Mouse (Mus musculus): ENCODE measurements around the gene Sirpa. TPM values are rescaled to one million over a fixed set of nuclear protein-coding genes. Genes with fewer than 3 reads are reported as not detected.

Gene Sirpa
- polyA plus RNA-seq, 1 experiment from 2014 or later: 12.8 TPM

GRCm38 (mm10) chr2:129569120-129569519 is 23.5 kb upstream of the Sirpa start:
- 69% methylated on average over 7 of the region's 7 CpGs for WGBS
- no peak overlapping the region for H3K27ac ChIP-seq
- DNase-seq (ENCODE audit: low spot score): no peak
- no peaks in the 10 kb centered on the region for H3K36me3 ChIP-seq
- no peaks in the 10 kb centered on the region for H3K9me3 ChIP-seq
- peaks cover 7% of the 10 kb centered on the region for H3K4me1 ChIP-seq
- peaks cover 48% of the 10 kb centered on the region for H3K27me3 ChIP-seq (ENCODE audit: insufficient read depth, poor library complexity, severe bottlenecking)
- no peak overlapping the region for H3K4me3 ChIP-seq

DNA sequence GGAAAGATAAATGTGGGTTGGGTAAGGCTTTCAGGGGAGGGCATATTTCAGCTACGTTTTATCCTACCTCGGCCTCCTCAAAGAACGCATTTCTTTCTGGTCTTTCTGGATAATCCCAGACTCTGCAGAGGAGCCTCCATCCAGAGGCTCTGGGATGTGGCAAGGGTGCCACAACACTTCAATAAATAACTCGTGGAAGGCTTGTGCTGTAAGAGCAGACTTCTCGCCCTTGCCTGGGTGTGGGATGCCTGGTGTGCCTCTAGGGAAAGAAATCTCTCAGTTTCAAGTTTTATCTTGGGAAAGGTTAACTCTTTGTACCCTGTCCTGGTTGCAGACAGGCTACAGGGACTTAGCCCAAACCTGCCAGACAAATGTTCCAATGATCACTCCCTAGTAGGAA is 23.1 kb upstream of the Sirpa start:
- Histone ChIP-seq H3K27me3 (ENCODE audit: insufficient read depth, poor library complexity, severe bottlenecking) (peaks cover 52% of the 10 kb centered on the region), H3K9me3 (no peaks in the 10 kb centered on the region), H3K4me1 (peaks cover 11% of the 10 kb centered on the region), H3K36me3 (no peaks in the 10 kb centered on the region), H3K27ac (no peak overlapping the region), H3K4me3 (no peak overlapping the region)
- no peak for DNase-seq (ENCODE audit: low spot score)
- 55% methylated on average over 5 of the region's 5 CpGs for WGBS

- H3K4me3 ChIP-seq: peak overlapping the region; percentile 44
- WGBS: 15% methylated on average over 4 of the region's 4 CpGs
- H3K9me3 ChIP-seq: no peaks in the 10 kb centered on the region
- peaks cover 13% of the 10 kb centered on the region for H3K4me1 ChIP-seq
- H3K27ac ChIP-seq: no peak overlapping the region
- H3K27me3 ChIP-seq (ENCODE audit: insufficient read depth, poor library complexity, severe bottlenecking): peaks cover 78% of the 10 kb centered on the region
- H3K36me3 ChIP-seq: no peaks in the 10 kb centered on the region
- no peak for DNase-seq (ENCODE audit: low spot score)
These were observed 18.8 kb upstream of the Sirpa start for GRCm38 (mm10) chr2:129573701-129574273.

DNA sequence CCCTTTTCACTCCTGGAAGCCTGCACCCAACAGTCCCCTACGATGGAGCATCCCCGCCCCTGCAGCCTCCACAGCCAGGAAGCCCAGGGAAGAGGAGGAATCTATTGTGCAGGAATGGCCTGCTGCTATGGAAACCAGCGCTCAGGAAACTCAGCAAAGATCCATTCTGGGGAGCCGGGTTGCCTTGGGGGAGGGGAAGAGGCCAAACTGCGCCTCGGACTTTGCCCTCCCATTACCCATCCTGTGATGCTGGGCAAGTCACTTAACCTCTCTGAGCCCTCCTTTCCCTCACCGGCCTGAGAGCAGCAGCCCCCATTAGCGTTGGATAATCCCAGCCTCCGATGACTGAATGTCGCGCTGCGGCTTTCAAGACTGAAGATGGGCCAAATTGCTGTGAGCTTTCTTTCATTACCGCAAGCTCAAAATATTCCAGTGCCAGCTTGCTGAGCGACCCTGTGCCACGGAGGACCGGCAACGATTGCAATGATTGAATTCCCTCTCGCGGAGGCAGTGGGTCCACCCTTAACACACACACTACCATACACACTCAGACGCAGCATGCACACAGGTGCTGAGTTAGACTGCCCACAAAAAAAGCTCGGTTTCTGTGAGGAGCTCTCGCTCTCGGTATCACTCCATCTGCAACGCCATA is 18.1 kb upstream of the Sirpa start:
- Histone ChIP-seq H3K4me1 (peaks cover 19% of the 10 kb centered on the region), H3K9me3 (no peaks in the 10 kb centered on the region), H3K36me3 (no peaks in the 10 kb centered on the region), H3K27ac (no peak overlapping the region), H3K4me3 (peak overlapping the region; percentile 44), H3K27me3 (ENCODE audit: insufficient read depth, poor library complexity, severe bottlenecking) (peaks cover 73% of the 10 kb centered on the region)
- WGBS: 14% methylated on average over 24 of the region's 24 CpGs
- no peak for DNase-seq (ENCODE audit: low spot score)

DNA sequence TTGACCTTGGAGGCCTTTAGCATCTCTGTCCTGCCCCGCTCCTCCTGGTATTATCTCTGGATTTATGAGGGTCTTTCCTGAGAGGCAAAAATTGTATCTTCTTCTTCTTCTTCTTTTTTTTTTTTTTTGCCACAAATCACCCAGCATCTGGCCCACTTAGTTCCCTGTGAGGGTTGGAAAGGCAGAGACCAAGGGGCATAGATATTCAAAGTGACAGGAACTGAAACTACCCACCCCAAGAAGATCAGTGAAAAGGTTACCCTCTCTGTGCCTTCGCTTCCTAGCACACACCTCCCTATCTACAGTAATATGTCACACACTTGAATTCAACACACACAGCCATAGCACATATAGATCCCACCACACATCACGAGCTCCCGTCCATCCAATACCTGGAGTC is 17.5 kb upstream of the Sirpa start:
- H3K27me3 ChIP-seq (ENCODE audit: insufficient read depth, poor library complexity, severe bottlenecking): peaks cover 70% of the 10 kb centered on the region

DNA sequence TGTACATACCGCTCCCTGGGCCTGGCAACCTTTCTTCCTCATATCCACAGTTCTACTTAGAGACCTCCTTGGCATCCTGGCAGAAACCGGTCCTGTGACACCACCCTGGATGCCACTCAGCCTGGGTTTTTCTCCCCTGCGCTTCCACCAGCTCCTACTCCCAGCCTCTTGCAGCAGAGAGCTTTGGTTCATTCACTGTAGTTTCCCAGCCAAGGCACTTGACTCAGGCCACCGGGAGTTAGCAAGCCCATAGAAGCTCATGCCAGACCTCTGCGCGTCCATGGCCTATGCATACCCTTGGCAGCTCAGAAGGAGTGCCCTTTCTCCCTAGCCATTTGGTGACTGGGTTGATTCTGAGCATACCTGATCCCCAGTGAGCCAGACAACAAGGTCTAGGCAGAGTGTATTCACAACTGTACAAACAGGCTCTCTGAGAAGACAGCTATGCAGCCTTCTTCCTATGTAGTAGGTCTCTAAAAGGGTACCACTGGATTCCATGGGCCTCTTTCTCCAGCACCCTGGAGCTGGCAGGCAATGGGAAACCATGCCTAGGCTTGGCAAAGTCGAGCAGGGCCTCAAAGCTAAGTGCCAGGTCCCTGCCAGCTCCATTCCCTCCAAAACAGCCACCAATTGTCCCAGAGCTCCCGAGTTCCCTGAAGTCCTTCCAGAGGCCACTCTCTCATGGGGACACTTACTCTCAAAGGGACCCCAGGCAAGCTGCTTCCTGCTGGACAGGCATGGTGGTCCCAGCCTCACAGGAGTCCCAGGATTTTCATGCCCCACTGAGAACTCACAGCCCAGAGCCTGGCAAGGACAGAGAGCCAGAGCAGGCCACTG is 15.8 kb upstream of the Sirpa start:
- WGBS: 86% methylated on average over 8 of the region's 8 CpGs
- Histone ChIP-seq H3K36me3 (no peaks in the 10 kb centered on the region), H3K27ac (no peak overlapping the region), H3K9me3 (no peaks in the 10 kb centered on the region), H3K27me3 (ENCODE audit: insufficient read depth, poor library complexity, severe bottlenecking) (peaks cover 60% of the 10 kb centered on the region), H3K4me1 (peaks cover 19% of the 10 kb centered on the region), H3K4me3 (no peak overlapping the region)
- no peak for DNase-seq (ENCODE audit: low spot score)

More for the DNA sequence above, 17.5 kb upstream of the Sirpa start:
- Histone ChIP-seq H3K27ac (no peak overlapping the region), H3K4me1 (peaks cover 19% of the 10 kb centered on the region), H3K9me3 (no peaks in the 10 kb centered on the region), H3K4me3 (no peak overlapping the region), H3K36me3 (no peaks in the 10 kb centered on the region)
- WGBS: 90% methylated on average over 4 of the region's 4 CpGs
- no peak for DNase-seq (ENCODE audit: low spot score)

- no peak overlapping the region for H3K4me3 ChIP-seq
- DNase-seq (ENCODE audit: low spot score): no peak
- H3K27ac ChIP-seq: no peak overlapping the region
- H3K9me3 ChIP-seq: no peaks in the 10 kb centered on the region
- H3K36me3 ChIP-seq: no peaks in the 10 kb centered on the region
- WGBS: 82% methylated on average over 4 of the region's 4 CpGs
- H3K27me3 ChIP-seq (ENCODE audit: insufficient read depth, poor library complexity, severe bottlenecking): peaks cover 23% of the 10 kb centered on the region
- H3K4me1 ChIP-seq: peaks cover 11% of the 10 kb centered on the region
These were observed 12.0 kb upstream of the Sirpa start for GRCm38 (mm10) chr2:129580656-129581055.

DNA sequence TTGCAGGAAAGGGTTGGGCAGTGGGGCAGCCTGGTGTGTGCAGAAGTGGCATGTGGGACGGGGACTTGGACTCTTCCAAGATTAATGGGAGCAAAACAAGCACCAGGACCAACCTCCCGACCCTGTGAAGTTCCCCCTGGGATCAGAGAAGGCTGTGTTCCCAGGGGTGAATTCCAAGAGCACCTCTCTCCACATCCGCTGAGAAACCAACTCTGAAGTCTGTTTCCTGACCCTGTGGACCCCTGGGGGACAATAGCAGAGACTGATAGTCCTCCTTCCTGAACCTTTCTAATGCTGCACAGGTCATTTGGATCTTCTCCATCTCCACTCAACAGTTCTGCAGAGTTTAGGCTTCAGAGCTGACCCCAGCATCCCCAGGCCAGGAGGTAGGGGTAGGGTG is 10.8 kb upstream of the Sirpa start:
- Histone ChIP-seq H3K36me3 (no peaks in the 10 kb centered on the region), H3K4me3 (no peak overlapping the region)

DNA sequence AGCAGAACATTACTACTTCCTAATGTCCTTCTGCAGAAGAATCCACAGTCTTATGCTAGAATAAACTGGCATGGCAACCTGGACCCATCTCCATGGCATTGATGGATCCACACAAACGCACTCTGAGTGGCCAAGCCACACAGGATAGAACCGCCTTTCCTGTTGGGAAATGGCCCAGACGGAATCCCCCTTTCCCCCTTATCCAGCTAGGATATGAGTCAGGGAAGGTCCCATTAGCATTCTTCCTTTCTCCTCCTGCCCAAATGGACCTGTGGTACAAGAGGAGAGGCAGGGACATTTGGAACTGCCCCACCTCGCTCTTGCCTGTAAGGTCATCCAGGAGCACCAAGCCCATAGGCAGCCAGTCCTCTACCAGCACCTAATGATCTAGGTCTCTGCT is 10.4 kb upstream of the Sirpa start:
- no peaks in the 10 kb centered on the region for H3K9me3 ChIP-seq
- H3K27me3 ChIP-seq (ENCODE audit: insufficient read depth, poor library complexity, severe bottlenecking): peaks cover 7% of the 10 kb centered on the region
- 72% methylated on average over 4 of the region's 4 CpGs for WGBS
- H3K4me1 ChIP-seq: peaks cover 11% of the 10 kb centered on the region
- no peak overlapping the region for H3K4me3 ChIP-seq
- no peaks in the 10 kb centered on the region for H3K36me3 ChIP-seq
- no peak for DNase-seq (ENCODE audit: low spot score)
- no peak overlapping the region for H3K27ac ChIP-seq

More for the DNA sequence above, 10.8 kb upstream of the Sirpa start:
- Histone ChIP-seq H3K27ac (no peak overlapping the region), H3K4me1 (peaks cover 11% of the 10 kb centered on the region), H3K9me3 (no peaks in the 10 kb centered on the region), H3K27me3 (ENCODE audit: insufficient read depth, poor library complexity, severe bottlenecking) (peaks cover 12% of the 10 kb centered on the region)
- WGBS: 39% methylated on average over 3 of the region's 3 CpGs
- no peak for DNase-seq (ENCODE audit: low spot score)

GRCm38 (mm10) chr2:129584905-129585304 is 7.7 kb upstream of the Sirpa start:
- Histone ChIP-seq H3K36me3 (no peaks in the 10 kb centered on the region), H3K4me1 (peaks cover 14% of the 10 kb centered on the region), H3K27me3 (ENCODE audit: insufficient read depth, poor library complexity, severe bottlenecking) (peaks cover 5% of the 10 kb centered on the region; the same call in 1 of the 2 replicates), H3K27ac (no peak overlapping the region), H3K9me3 (no peaks in the 10 kb centered on the region), H3K4me3 (no peak overlapping the region)
- 25% methylated on average over 1 of the region's 1 CpGs for WGBS
- DNase-seq (ENCODE audit: low spot score): no peak

- Histone ChIP-seq H3K27me3 (ENCODE audit: insufficient read depth, poor library complexity, severe bottlenecking) (peaks cover 5% of the 10 kb centered on the region; the same call in 1 of the 2 replicates), H3K4me1 (peaks cover 14% of the 10 kb centered on the region), H3K9me3 (no peaks in the 10 kb centered on the region), H3K4me3 (no peak overlapping the region), H3K27ac (0 out of 2 replicates have a peak overlapping the region, but pooled peaks have one; percentile 36), H3K36me3 (no peaks in the 10 kb centered on the region)
- 74% methylated on average over 11 of the region's 11 CpGs for WGBS
- DNase-seq (ENCODE audit: low spot score): no peak
These were observed 6.6 kb upstream of the Sirpa start for GRCm38 (mm10) chr2:129585904-129586514.

- Histone ChIP-seq H3K27me3 (ENCODE audit: insufficient read depth, poor library complexity, severe bottlenecking) (peaks cover 5% of the 10 kb centered on the region; the same call in 1 of the 2 replicates), H3K27ac (0 out of 2 replicates have a peak overlapping the region, but pooled peaks have one; percentile 19), H3K4me1 (peaks cover 24% of the 10 kb centered on the region), H3K9me3 (no peaks in the 10 kb centered on the region), H3K36me3 (no peaks in the 10 kb centered on the region), H3K4me3 (no peak overlapping the region)
- WGBS: 55% methylated on average over 3 of the region's 3 CpGs
- no peak for DNase-seq (ENCODE audit: low spot score)
These were observed 5.4 kb upstream of the Sirpa start for GRCm38 (mm10) chr2:129587241-129587640.
